Mouse (Mus musculus): ENCODE measurements at regions not wholly inside any gene's neighbourhood (a gene's known extent, or its start where the extent isn't known, plus 50 kb on each side); places are given as distances from the start of the nearest gene placed in this dataset.

DNA sequence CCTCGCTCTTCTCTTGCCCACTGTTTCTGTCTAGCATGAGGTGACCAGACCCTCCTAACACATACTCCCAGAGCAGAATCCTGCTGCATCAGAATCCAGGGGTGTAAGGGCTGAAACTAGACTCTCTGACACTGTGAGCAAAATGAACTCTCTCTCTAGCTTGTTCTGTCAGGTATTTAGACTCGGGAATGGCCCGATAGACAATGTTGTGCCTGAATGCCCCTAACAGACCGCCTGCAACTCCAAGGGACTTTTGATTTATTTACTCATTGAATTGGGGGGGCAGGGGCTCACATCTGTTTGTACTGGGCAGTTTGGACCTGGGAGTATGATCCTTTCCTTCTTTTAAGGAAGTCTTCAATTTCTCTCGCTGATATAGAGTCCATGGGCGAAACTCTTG is 469.3 kb upstream of the Trpc7 start:
- no peak for DNase-seq (ENCODE audit: low spot score in 2 of 2)

- DNase-seq (ENCODE audit: low spot score in 2 of 2), result no peak
These were observed 468.6 kb upstream of the Trpc7 start for GRCm38 (mm10) chr13:57364396-57364795.

DNA sequence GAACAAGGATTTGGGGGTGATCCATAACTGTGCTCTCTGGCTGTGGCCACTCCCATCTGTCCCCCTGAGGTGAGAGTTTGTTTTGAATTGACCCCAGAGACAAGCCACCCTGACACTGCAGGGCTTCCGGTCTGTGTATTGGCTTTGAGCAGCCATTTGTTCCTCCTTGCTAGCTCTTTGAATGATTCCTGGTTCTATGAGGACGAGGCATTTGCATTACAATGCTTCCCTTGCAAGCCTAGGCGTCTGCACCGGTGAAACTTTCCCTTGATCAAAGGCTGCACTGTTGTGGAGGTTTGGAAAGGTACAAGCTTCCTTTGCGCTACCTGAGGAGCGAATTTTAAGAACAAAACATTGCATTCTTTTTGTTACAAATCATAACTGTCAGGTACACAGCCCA is 466.8 kb upstream of the Trpc7 start:
- no peak for DNase-seq (ENCODE audit: low spot score in 2 of 2)

- DNase-seq (ENCODE audit: low spot score in 2 of 2), result no peak
These were observed 465.5 kb upstream of the Trpc7 start for GRCm38 (mm10) chr13:57361286-57361685.

- DNase-seq (ENCODE audit: low spot score in 2 of 2), result no peak
These were observed 458.8 kb upstream of the Trpc7 start for GRCm38 (mm10) chr13:57354606-57355005.

DNA sequence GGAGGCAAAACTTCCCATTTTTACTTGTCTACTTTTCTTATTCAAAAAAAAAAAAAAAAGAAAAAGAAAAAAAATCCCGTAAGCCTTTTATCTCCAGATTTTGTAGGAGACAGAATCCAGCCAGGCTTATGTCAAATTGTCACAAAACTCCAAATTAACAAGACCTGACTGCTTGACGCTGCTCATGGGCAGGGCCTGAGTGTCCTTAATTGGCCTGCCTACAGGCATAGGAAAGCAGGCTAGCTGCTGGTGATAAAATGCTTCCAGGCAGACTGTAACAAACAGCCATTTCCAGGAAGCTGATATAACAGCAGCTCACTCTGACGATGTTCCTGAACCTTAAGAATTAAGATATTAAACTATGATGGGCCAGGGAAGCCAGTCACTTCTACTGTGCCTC is 458.2 kb upstream of the Trpc7 start:
- DNase-seq (ENCODE audit: low spot score in 2 of 2), result no peak

GRCm38 (mm10) chr13:57350828-57351227 is 455.0 kb upstream of the Trpc7 start:
- DNase-seq (ENCODE audit: low spot score in 2 of 2), result no peak

DNA sequence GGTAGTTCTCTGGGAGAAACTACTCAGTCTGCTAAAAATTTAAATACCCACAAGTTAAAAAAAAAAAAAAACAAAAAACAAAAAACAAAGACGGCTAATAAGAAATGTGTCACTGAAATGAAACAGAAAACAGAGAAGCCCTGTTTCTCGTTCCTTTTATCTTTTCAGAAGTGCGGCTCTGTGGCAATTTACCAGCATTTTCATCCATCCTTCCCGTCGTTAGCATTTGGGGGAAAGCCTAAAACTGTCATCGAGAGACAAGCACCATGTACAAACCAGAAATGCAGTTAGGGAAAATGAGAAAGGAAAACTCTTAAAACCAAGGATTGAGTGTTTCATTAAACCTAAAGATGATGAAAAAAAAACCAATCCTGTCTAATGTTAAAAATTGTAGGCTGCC is 442.9 kb upstream of the Trpc7 start:
- no peak for DNase-seq (ENCODE audit: low spot score in 2 of 2)

DNA sequence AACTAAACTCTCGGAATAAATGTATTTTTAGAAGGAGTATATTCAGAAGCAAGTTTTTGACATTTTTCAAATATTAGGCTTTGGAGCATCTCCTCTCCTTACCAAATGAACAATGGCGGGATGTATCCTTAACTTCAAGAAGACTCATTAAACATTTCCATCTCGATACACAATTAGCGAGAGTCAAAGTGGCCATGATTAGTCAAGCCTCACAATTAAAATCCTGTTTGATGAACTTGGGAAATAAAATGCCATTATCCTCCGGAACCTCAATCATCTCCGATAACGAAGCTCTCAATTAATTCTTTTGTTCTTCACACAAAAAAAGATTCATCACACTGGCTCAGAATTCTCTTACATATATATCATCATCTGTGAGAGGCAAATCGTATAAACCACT is 440.8 kb upstream of the Trpc7 start:
- no peak for DNase-seq (ENCODE audit: low spot score in 2 of 2)

- DNase-seq (ENCODE audit: low spot score in 2 of 2), result no peak
These were observed 437.2 kb upstream of the Trpc7 start for GRCm38 (mm10) chr13:57332976-57333375.

DNA sequence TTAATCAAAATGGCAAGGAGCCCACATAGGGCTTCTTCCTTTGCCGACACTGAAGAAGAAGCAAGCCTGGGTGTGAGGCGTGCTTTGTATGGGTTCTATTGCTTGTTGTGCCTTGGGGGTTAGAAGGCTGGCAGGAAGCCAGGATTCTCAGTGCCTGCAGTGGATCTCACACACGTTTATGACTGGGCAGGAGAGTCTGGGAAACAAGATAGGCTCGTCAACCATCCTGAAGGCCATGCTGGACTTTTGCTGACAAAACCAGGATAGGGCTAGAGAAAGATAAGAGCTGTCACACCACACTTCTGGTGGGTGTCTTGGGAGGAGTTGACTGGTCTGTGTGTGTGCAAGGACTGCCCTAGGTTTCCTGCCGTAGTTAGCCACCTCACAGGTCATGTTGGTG is 436.1 kb upstream of the Trpc7 start:
- no peak for DNase-seq (ENCODE audit: low spot score in 2 of 2)

- no peak for DNase-seq (ENCODE audit: low spot score in 2 of 2)
These were observed 429.6 kb upstream of the Trpc7 start for GRCm38 (mm10) chr13:57325306-57325925.

DNA sequence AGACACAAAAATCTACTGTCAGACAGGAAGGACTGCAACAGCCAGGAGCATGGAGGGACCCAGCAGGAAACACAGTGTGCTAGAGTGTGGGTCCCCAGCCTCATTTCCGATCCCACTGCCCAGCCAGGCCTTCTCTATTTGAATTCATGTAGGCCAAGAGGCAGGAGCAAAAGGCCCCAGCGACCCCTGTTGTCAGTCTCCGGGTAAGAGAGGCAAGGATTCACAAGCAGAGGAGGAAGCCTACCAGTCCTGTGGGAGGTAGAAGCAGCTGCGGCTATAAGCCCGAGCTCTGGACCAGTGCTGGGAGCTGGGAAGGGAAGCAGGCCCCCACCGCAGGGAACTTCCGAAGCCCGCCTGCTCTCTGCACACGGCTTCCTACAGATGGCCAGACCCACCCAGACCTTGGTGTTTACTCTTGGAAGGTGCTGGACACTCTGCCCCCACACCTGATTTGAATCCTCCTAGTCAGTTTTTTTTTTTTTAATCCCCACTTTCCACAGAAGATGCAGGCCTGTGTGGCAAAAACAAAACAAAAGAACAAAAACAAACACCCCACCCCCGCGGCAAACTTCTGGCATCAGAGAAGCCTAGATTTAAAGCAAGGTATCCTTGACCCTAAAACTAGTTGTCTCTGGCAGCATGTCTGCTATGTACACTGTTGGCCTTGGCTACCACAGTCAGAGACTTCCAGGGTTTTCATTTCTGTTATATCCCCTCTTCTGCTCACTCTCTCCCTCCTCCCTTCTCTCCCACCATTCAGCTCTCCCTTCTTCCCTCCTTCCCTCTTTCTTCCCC is 420.6 kb upstream of the Trpc7 start:
- DNase-seq (ENCODE audit: low spot score in 2 of 2), result no peak

GRCm38 (mm10) chr13:57314512-57314911 is 418.7 kb upstream of the Trpc7 start:
- DNase-seq (ENCODE audit: low spot score in 2 of 2), result no peak

GRCm38 (mm10) chr13:57313731-57314130 is 417.9 kb upstream of the Trpc7 start:
- no peak for DNase-seq (ENCODE audit: low spot score in 2 of 2)

DNA sequence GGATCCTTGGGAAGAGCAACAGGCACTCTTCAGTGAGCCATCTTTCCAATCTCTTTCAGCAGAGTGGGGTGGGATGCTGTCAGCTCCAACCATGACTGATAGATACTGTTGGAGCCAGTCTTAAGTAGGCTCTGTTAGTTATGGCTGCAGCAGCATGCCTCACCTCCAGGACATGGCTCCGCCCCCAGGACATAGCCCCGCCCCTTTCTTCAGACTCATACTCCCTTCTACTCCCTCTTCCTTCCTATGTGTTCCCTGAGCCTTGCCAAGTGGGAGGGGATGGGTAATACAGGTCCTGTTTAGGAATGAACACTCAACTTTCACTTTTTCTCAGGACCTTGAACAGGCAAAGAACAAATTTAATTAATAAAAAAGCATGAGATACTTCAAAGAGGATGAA is 415.4 kb upstream of the Trpc7 start:
- no peak for DNase-seq (ENCODE audit: low spot score in 2 of 2)

DNA sequence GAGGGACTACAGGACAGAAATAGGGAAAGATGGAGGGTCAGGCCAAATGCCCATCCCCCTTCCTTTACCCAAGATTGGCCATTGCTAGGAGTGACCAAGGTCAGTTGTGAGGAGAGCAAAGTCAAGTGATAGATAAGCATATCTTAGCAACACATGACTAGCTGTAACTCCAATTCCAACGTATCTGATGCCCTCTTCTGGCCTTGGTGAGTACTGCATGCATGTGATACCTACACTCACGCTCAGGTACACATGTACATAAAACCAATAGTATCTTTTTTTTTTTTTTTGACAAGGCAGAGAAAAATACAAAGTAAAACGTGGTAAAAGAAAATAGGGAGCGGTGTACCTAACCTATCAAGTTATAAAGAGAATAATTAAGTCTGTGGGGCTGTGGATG is 413.8 kb upstream of the Trpc7 start:
- no peak for DNase-seq (ENCODE audit: low spot score in 2 of 2)

DNA sequence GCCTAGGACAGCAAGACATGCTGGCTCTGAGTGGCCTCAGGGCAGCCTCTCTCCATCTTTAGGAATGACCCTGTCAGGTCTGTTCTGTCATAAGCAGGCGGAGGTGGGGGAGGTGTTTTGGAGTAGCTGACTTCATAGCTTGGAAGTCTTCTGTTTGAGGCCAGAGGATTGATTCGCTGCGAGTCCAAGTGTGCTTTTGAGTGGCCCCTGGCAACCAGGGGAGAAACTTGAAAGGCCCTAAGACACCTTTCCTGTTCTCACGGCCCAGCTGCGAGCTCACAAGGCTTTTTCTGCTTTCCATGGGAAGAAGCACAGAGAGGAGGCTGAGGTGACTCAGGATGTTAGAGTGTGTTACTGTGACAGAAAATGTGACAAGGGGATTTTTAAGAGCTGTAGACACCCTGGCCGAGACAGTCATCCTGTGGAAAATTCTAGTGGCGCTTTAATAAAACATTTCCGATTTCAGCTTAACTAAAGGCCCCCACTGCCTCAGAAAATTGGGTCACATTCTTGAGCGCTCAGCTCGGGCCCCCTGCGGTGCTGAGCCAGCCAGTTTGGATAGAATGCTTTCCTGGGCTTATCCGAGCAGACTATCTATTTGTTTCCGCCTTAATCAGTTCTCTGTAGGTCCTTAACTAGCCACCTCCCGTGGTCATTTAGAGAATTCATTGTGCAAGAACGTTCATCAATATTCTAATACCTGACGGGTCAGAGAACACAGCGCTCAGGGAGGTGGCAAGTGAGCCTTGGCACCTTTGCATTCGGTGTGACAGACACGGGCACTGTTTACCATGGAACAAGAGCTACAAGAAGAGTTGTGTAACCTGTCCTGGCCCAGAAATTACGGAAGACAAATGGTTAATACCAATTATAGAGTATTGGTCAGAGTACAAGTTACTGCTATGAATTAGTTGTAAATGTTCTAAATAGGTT is 412.4 kb upstream of the Trpc7 start:
- DNase-seq (ENCODE audit: low spot score in 2 of 2), result no peak

DNA sequence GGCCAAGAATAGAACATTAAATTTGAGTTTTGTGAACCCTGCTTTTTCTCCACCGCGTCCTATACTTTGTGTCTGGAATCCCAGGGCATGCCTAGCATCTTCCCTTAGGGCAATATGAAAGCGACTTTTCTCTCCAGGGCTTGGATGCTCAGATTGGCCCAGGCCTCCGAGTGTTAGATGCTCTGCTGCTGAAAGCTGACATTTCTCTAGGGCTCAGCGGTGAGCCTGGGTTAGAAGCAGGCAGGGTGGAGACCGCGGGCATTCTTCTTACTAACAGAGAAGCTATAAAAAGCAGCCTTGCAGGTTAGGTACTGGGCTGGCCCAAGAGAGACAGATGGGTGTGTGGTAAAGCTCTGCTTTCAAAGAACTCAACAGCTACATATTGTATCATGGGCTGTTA is 409.8 kb upstream of the Trpc7 start:
- DNase-seq (ENCODE audit: low spot score in 2 of 2), result no peak

DNA sequence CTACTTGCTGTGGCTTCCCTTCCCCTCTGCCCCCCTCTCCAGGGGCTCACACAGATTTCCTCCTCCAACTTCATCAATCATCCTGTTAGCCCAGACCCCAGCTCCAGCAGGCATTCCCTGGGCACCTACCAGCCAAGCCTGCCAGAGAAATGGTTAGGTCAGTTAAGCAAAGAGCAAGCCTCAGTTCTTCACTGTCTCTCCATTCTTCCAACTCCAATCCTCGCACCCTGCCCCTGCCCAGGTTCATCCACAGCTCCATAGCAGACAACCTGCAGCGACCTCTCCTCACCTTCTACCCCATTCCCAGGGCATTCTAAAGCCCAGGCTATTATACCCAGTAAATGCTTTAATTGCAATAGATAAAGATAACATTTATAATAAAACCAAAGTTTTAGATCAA is 408.0 kb upstream of the Trpc7 start:
- DNase-seq (ENCODE audit: low spot score in 2 of 2), result no peak

DNA sequence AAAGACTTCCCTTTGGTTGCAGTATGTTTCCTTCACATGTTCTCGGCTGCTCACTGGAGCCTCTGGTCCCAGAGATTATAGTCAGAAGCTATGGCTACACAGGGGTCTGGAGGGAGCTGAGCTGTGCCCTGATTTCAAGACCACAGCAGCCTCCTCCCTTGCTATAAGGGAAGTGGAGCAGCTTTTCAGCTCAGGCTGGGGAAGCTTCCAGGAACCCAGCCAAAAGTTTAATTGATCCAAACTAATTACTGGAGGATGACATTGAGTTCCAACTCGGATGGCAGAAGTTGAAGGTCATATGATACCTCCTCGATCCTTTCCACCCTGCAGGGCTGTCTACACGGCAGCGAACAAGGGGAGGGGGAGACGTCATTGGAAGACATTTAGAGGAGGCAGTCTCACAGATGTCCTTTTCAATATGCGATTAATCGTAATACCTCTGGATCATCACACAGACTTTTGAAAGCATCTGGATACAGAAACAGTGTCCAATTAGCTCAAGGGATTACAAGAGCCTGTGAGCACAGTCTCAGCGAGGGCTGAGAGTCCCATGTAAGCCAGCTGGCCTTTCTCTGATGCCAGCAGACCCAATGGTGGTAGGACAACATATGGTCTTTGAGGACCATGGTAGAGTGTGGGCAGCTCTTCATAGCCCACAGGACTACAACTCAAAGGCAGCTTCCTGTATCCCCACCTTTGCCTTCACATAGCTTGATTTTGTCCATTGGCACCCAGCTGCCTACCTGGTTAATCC is 396.1 kb upstream of the Trpc7 start:
- DNase-seq (ENCODE audit: low spot score in 2 of 2), result no peak

DNA sequence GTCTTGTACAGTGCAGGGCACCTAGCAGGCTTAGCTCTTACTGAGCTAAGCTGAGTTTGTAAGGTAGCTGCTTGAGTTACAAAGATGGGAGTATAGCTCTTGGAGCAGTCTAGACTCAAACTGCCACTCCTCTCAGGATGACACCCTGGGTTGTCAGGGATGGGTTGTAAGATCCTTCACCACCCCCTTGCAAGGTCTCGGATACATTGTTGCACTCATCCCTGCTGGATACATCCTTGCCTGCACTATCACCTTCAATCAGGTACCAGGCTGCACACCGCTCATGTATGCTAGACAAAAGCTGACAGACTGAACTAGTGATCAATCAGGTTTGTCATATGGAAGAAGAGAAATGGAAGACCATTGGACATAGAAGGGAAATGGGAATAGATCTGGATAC is 390.4 kb upstream of the Trpc7 start:
- no peak for DNase-seq (ENCODE audit: low spot score in 2 of 2)
